Comparison of ENCODE assay signal across 7 mouse cellular contexts in the genomic region with DNA sequence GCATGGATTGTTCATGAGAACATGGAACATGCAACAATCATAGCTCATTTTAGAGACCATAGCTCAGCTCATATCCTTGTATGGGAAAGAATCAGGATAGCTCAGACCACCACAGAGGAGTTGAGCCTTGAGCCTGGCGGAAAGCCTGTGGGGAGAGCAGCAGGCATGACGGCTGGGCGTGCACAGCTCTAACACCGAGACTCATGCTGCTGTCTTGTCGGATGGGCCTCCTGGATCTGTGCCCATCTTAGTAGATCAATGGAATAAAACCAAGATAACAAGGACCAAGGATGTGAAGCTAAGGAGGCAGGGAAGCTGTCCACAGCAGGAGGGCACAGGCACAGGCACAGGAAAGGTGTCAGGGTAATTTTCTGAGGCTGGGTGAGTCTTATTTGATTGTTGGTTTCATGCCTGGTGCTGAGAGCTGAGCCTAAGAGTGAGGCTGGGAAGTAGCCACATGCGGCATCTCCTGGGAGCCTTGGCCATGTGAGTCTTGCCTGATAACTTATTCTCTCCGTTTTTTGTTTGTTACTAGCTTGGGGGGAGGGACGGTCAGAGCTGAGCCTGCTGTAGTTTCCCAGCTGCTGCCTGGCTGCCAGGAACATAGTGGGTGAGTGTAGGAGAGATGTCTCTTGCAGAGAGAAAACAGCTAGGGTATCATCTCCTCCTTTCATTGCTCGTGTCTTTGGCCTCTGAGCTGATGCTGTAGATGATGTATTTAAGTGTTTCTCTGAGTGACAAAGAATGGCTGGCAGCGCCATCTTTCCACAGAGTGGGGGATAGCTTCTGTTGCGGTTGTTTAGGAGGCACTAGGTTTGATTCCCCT. TPM values are rescaled to one million over a fixed set of nuclear protein-coding genes. Genes with fewer than 3 reads are reported as not detected.
DNase-seq lines count a peak whose midpoint lies in the region; ATAC-seq lines count a peak whose summit lies in the region.

No protein-coding gene starts in this region.

- no peaks in the 10 kb centered on the region for H3K27me3 ChIP-seq in intestine, embryonic 15.5 days (replicated peaks)
- no peaks in the 10 kb centered on the region for H3K27me3 ChIP-seq in midbrain, embryonic 15.5 days (replicated peaks)

- peaks cover 13% of the 10 kb centered on the region; the same call in 1 of the 2 replicates for H3K36me3 ChIP-seq in intestine, embryonic 15.5 days
- no peaks in the 10 kb centered on the region for H3K36me3 ChIP-seq in midbrain, embryonic 15.5 days (replicated peaks)

- DNase-seq in layer of hippocampus, adult 11-12 months (ENCODE audit: low spot score), result peak; percentile 40
- DNase-seq in layer of hippocampus, adult 9-10 months (ENCODE audit: low spot score), result no peak
- peak; percentile 36 for DNase-seq in T-cell, adult 2 months (ENCODE audit: low spot score)
- peak; percentile 47 to 54 for DNase-seq in frontal cortex, postnatal 36 days (ENCODE audit: low spot score in 2 of 2)
- no peak for DNase-seq in urinary bladder, postnatal 25 days (ENCODE audit: low spot score)

- H3K27ac ChIP-seq in intestine, embryonic 15.5 days, result no peak overlapping the region; the same call in 1 of the 2 replicates
- H3K27ac ChIP-seq in midbrain, embryonic 15.5 days, result peak overlapping the region; percentile 71

- peaks cover 13% of the 10 kb centered on the region for H3K4me1 ChIP-seq in intestine, embryonic 15.5 days (replicated peaks)
- peaks cover 23% of the 10 kb centered on the region for H3K4me1 ChIP-seq in midbrain, embryonic 15.5 days

- 50% methylated on average over 11 of the region's 11 CpGs for WGBS in intestine, embryonic 15.5 days
- WGBS in midbrain, embryonic 15.5 days, result 31% methylated on average over 11 of the region's 11 CpGs

- peak; percentile 58; the same call in 1 of the 2 replicates for ATAC-seq in intestine, embryonic 15.5 days
- peak; percentile 60 for ATAC-seq in midbrain, embryonic 15.5 days (replicated peaks)

- H3K9me3 ChIP-seq in intestine, embryonic 15.5 days, result no peaks in the 10 kb centered on the region
- H3K9me3 ChIP-seq in midbrain, embryonic 15.5 days, result no peaks in the 10 kb centered on the region

- no peak overlapping the region for H3K4me3 ChIP-seq in intestine, embryonic 15.5 days (replicated peaks)
- H3K4me3 ChIP-seq in midbrain, embryonic 15.5 days, result no peak overlapping the region

- H3K4me2 ChIP-seq in intestine, embryonic 15.5 days (replicated peaks), result peak overlapping the region; percentile 17; the same call in 1 of the 2 replicates
- no peak overlapping the region for H3K4me2 ChIP-seq in midbrain, embryonic 15.5 days

- H3K9ac ChIP-seq in intestine, embryonic 15.5 days, result no peak overlapping the region
- H3K9ac ChIP-seq in midbrain, embryonic 15.5 days, result no peak overlapping the region

RNA-seq across cellular contexts. Expression of gene Ccm2, which starts 22.1 kb away (rescaled TPM):
- 73.8 and 76.9 TPM in 2 replicates for polyA plus RNA-seq in intestine, embryonic 15.5 days (2015; fragmentation: Nextera tagmentation; extraction: Ambion mirVana)
- polyA plus RNA-seq in midbrain, embryonic 15.5 days (2015; fragmentation: Nextera tagmentation; extraction: Ambion mirVana), result 90.5 and 96.6 TPM in 2 replicates

RNA-seq across cellular contexts. Expression of gene Nacad, which starts 37.1 kb away (rescaled TPM):
- 6.2 and 6.3 TPM in 2 replicates for polyA plus RNA-seq in intestine, embryonic 15.5 days (2015; fragmentation: Nextera tagmentation; extraction: Ambion mirVana)
- 103 and 106 TPM in 2 replicates for polyA plus RNA-seq in midbrain, embryonic 15.5 days (2015; fragmentation: Nextera tagmentation; extraction: Ambion mirVana)

RNA-seq across cellular contexts. Expression of gene Myo1g, which starts 48.0 kb away (rescaled TPM):
- 1.8 and 1.9 TPM in 2 replicates for polyA plus RNA-seq in intestine, embryonic 15.5 days (2015; fragmentation: Nextera tagmentation; extraction: Ambion mirVana)
- polyA plus RNA-seq in midbrain, embryonic 15.5 days (2015; fragmentation: Nextera tagmentation; extraction: Ambion mirVana), result 0.23 and 0.54 TPM in 2 replicates

RNA-seq across cellular contexts. Expression of gene Tbrg4, which starts 57.1 kb away (rescaled TPM):
- polyA plus RNA-seq in intestine, embryonic 15.5 days (2015; fragmentation: Nextera tagmentation; extraction: Ambion mirVana), result 56.3 and 57.6 TPM in 2 replicates
- 33.3 TPM in 2 replicates for polyA plus RNA-seq in midbrain, embryonic 15.5 days (2015; fragmentation: Nextera tagmentation; extraction: Ambion mirVana)

Comparison
In these comparisons a context has a peak if more than half of its experiments do, and no peak if none do; other contexts are left out.
1. DNase-seq: peak in layer of hippocampus, adult 11-12 months (single experiment), T-cell, adult 2 months (single experiment) and frontal cortex, postnatal 36 days (2 of 2); none in layer of hippocampus, adult 9-10 months (single experiment) and urinary bladder, postnatal 25 days (single experiment).
2. RNA of gene Nacad, which starts 37.1 kb away (polyA plus RNA-seq): 103 to 106 TPM in midbrain, embryonic 15.5 days; 6.2 to 6.3 TPM in intestine, embryonic 15.5 days; every median in the first group is over 10 times any median in the second.